Mouse (Mus musculus): ENCODE measurements around the gene Ube2c. TPM values are rescaled to one million over a fixed set of nuclear protein-coding genes. Genes with fewer than 3 reads are reported as not detected.

The Ube2c gene
- polyA plus RNA-seq, 1 experiment from 2014 or later = 118 TPM

- 81% methylated on average over 30 of the region's 30 CpGs for WGBS
- ATAC-seq = no peak
- 0 out of 2 replicates have a peak, but pooled peaks cover under 1% of the 10 kb centered on the region for H3K36me3 ChIP-seq (ENCODE audit: control insufficient read depth, insufficient read depth)
- no peak overlapping the region for H3K4me3 ChIP-seq (ENCODE audit: low read depth, low read length)
- no peaks in the 10 kb centered on the region for H3K9me3 ChIP-seq (ENCODE audit: control insufficient read depth)
- H3K9ac ChIP-seq (ENCODE audit: low read depth, low read length) = no peak overlapping the region
- peaks cover 3% of the 10 kb centered on the region; the same call in 1 of the 2 replicates for H3K4me1 ChIP-seq (replicated peaks; ENCODE audit: control insufficient read depth, insufficient read depth, low read length)
- H3K27ac ChIP-seq (ENCODE audit: low read depth, low read length) = no peak overlapping the region
- no peaks in the 10 kb centered on the region for H3K27me3 ChIP-seq (replicated peaks; ENCODE audit: control insufficient read depth, insufficient read depth, low read length)
- no peak overlapping the region for H3K4me2 ChIP-seq (replicated peaks; ENCODE audit: low read depth)
- TF ChIP-seq CTCF (IDR thresholded peaks at IDR 0.05; ENCODE audit: low read depth) = no peak
Observed at GRCm38 (mm10) chr2:164777246-164778014, 7.7 kb downstream of the Ube2c start.

- peaks cover 3% of the 10 kb centered on the region; the same call in 1 of the 2 replicates for H3K4me1 ChIP-seq (replicated peaks; ENCODE audit: control insufficient read depth, insufficient read depth, low read length)
- no peak for ATAC-seq
- H3K27ac ChIP-seq (ENCODE audit: low read depth, low read length) = no peak overlapping the region
- no peaks in the 10 kb centered on the region for H3K36me3 ChIP-seq (ENCODE audit: control insufficient read depth, insufficient read depth)
- 91% methylated on average over 11 of the region's 11 CpGs for WGBS
- no peak overlapping the region for H3K4me3 ChIP-seq (ENCODE audit: low read depth, low read length)
- H3K4me2 ChIP-seq (replicated peaks; ENCODE audit: low read depth) = no peak overlapping the region
- no peak overlapping the region for H3K9ac ChIP-seq (ENCODE audit: low read depth, low read length)
- no peaks in the 10 kb centered on the region for H3K27me3 ChIP-seq (replicated peaks; ENCODE audit: control insufficient read depth, insufficient read depth, low read length)
- no peaks in the 10 kb centered on the region for H3K9me3 ChIP-seq (ENCODE audit: control insufficient read depth)
- no peak for TF ChIP-seq CTCF (IDR thresholded peaks at IDR 0.05; ENCODE audit: low read depth)
Observed at GRCm38 (mm10) chr2:164778015-164778287, 8.3 kb downstream of the Ube2c start.

GRCm38 (mm10) chr2:164778809-164779208 is 9.1 kb downstream of the Ube2c start:
- no peaks in the 10 kb centered on the region for H3K27me3 ChIP-seq (replicated peaks; ENCODE audit: control insufficient read depth, insufficient read depth, low read length)
- H3K4me2 ChIP-seq (replicated peaks; ENCODE audit: low read depth) = no peak overlapping the region
- no peak overlapping the region for H3K9ac ChIP-seq (ENCODE audit: low read depth, low read length)
- no peaks in the 10 kb centered on the region for H3K36me3 ChIP-seq (ENCODE audit: control insufficient read depth, insufficient read depth)
- 77% methylated on average over 7 of the region's 7 CpGs for WGBS
- no peaks in the 10 kb centered on the region for H3K9me3 ChIP-seq (ENCODE audit: control insufficient read depth)
- no peak overlapping the region for H3K4me3 ChIP-seq (ENCODE audit: low read depth, low read length)
- no peak overlapping the region for H3K27ac ChIP-seq (ENCODE audit: low read depth, low read length)
- no peak for TF ChIP-seq CTCF (IDR thresholded peaks at IDR 0.05; ENCODE audit: low read depth)
- peaks cover under 1% of the 10 kb centered on the region; the same call in 1 of the 2 replicates for H3K4me1 ChIP-seq (replicated peaks; ENCODE audit: control insufficient read depth, insufficient read depth, low read length)
- ATAC-seq = no peak

DNA sequence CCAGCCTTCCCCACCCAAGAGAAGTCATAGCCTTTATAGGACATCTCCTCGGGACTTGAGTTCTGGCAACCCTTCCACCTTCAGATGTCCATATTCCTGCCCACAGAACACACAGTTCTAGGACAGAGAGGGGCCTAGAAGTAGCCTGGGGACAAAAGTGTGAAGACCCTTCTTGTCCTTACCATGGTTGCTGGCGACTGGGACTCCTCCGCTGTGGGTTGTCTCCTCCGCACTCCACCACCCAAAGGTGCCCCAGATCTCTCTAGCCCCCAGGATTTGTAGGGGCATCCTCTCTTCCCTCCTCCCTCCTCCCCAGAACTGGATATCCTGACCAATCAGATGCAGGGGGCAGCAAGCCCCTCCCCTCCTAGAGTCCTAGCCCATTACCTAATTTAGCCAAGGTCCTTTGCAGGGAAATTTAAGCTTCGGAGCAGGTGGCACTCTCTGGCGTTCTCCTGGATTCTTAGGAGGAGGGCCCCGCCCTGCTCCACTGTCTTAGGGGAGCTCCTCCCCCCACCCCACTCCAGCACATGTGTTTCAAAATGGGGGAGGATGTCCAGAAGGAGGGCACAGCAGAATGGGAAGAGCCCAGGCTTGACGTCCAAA is 9.9 kb downstream of the Ube2c start, which contains the start of gene Tnnc2:
Gene Tnnc2 (minus strand): TSS at position 487 of the 606 bp plus-strand sequence.
- TF ChIP-seq CTCF (IDR thresholded peaks at IDR 0.05; ENCODE audit: low read depth) = no peak
- H3K4me3 ChIP-seq (ENCODE audit: low read depth, low read length) = no peak within 1 kb of the TSS
- ATAC-seq = no peak
- 69% methylated on average over 8 of the region's 8 CpGs for WGBS
- no peak within 1 kb of the TSS for H3K4me2 ChIP-seq (replicated peaks; ENCODE audit: low read depth)
- no peaks in the 10 kb centered on the region for H3K36me3 ChIP-seq (ENCODE audit: control insufficient read depth, insufficient read depth)
- H3K9ac ChIP-seq (ENCODE audit: low read depth, low read length) = no peak within 1 kb of the TSS
- 0 out of 2 replicates have a peak, but pooled peaks cover 3% of the 10 kb centered on the region for H3K4me1 ChIP-seq (replicated peaks; ENCODE audit: control insufficient read depth, insufficient read depth, low read length)
- H3K9me3 ChIP-seq (ENCODE audit: control insufficient read depth) = no peaks in the 10 kb centered on the region
- H3K27me3 ChIP-seq (replicated peaks; ENCODE audit: control insufficient read depth, insufficient read depth, low read length) = no peaks in the 10 kb centered on the region
- H3K27ac ChIP-seq (ENCODE audit: low read depth, low read length) = no peak within 1 kb of the TSS

- TF ChIP-seq CTCF (IDR thresholded peaks at IDR 0.05; ENCODE audit: low read depth) = no peak
- Histone ChIP-seq H3K9ac (ENCODE audit: low read depth, low read length) (no peak overlapping the region), H3K27me3 (replicated peaks; ENCODE audit: control insufficient read depth, insufficient read depth, low read length) (no peaks in the 10 kb centered on the region), H3K4me1 (replicated peaks; ENCODE audit: control insufficient read depth, insufficient read depth, low read length) (0 out of 2 replicates have a peak, but pooled peaks cover 6% of the 10 kb centered on the region), H3K27ac (ENCODE audit: low read depth, low read length) (no peak overlapping the region), H3K36me3 (ENCODE audit: control insufficient read depth, insufficient read depth) (no peaks in the 10 kb centered on the region), H3K4me3 (ENCODE audit: low read depth, low read length) (no peak overlapping the region), H3K9me3 (ENCODE audit: control insufficient read depth) (no peaks in the 10 kb centered on the region), H3K4me2 (replicated peaks; ENCODE audit: low read depth) (no peak overlapping the region)
- no peak for ATAC-seq
- WGBS = 74% methylated on average over 4 of the region's 4 CpGs
Observed at GRCm38 (mm10) chr2:164781876-164782275, 12.2 kb downstream of the Ube2c start.

DNA sequence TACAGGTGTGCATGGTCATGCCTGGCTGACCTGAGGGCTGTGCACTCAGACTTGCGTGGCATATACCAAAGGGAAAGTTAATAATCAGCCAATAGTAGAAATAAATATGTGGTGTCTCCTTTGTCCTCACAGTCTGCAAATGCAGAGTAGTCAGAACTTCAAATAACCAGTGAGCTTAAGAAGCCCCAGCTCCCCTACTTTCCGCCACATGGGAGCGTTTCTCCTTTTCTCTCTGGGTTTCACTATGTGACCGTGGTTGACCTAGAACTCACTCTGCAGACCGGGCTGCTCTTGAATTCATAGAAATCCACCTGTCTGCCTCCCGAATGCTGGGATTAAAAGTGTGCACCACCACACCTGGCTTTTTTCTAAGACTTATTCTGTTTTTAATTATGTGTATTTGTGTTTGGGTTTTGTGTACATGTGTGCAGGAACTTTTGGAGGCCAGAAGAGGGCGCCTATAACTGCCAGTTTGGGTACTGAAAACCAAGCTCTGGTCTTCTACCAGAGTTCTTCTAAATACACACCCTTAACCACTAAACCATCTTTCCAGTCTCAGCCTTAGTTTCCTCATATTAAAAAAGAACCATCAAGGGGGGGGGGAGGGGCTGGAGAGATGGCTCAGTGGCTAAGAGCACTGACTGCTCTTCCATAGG is 14.4 kb downstream of the Ube2c start:
- Histone ChIP-seq H3K9ac (ENCODE audit: low read depth, low read length) (no peak overlapping the region), H3K4me2 (replicated peaks; ENCODE audit: low read depth) (peak overlapping the region; percentile 91; the same call in 1 of the 2 replicates), H3K27ac (ENCODE audit: low read depth, low read length) (no peak overlapping the region), H3K9me3 (ENCODE audit: control insufficient read depth) (no peaks in the 10 kb centered on the region), H3K4me3 (ENCODE audit: low read depth, low read length) (no peak overlapping the region), H3K36me3 (ENCODE audit: control insufficient read depth, insufficient read depth) (0 out of 2 replicates have a peak, but pooled peaks cover 3% of the 10 kb centered on the region), H3K4me1 (replicated peaks; ENCODE audit: control insufficient read depth, insufficient read depth, low read length) (0 out of 2 replicates have a peak, but pooled peaks cover 6% of the 10 kb centered on the region), H3K27me3 (replicated peaks; ENCODE audit: control insufficient read depth, insufficient read depth, low read length) (no peaks in the 10 kb centered on the region)
- TF ChIP-seq CTCF (IDR thresholded peaks at IDR 0.05; ENCODE audit: low read depth) = peak; percentile 59
- WGBS = 74% methylated on average over 7 of the region's 7 CpGs
- ATAC-seq = no peak

Measured in intestine, postnatal 0 days (tissue).